Mouse (Mus musculus) embryonic fibroblast, embryonic 13.5 days (primary cell): Measurements from ENCODE around the gene Guca2b.

Source experiments
- CTCF ChIP-seq: IDR thresholded peaks from 2 replicates; pipeline ENCODE4 v1.5.1; 2011; ENCODE audit warnings: mild to moderate bottlenecking, control low read depth, low read length, moderate library complexity, borderline replicate concordance; ENCODE audit not compliant: insufficient read depth
- POLR2A ChIP-seq: IDR thresholded peaks from 2 replicates; pipeline ENCODE4 v1.6.1; 2011; ENCODE audit warnings: low read depth, mild to moderate bottlenecking, control low read depth, low read length, moderate library complexity

- no peak for TF ChIP-seq CTCF
- no peak for TF ChIP-seq POLR2A
These were observed 31.9 kb downstream of the Guca2b start for GRCm38 (mm10) chr4:119626876-119627275.
